12 mouse cellular contexts compared by ENCODE assay signal in the genomic region with DNA sequence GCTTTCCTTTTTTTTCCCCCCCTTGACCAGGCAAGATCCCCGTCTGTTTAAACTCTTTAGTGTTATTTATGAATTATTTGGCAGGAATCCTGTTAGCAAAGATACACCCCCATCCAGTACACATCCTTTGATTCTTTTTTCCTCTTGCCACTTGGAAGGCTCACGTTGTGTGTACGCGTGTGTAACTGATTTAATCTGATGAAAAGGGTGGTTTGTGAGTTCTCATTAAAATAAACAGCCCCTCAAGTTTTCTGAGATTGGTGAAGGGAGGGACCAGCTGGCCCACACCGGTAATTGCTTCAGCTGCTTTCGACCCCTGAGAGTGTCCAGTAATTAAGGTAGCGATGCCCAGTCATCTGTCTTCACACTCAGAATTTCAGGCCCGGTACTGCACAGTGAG.
DNase-seq lines count a peak whose midpoint lies in the region; ATAC-seq lines count a peak whose summit lies in the region.
"Had no signal": no experiment of that assay in that cellular context is flagged by ENCODE, and none has a peak within 500 bp of the region (broad histone marks: within the 10 kb centered on the region; RNA-seq: fewer than 3 reads in every experiment).

No protein-coding gene starts in this region.

- intact Hi-C loops in heart, postnatal 14 days (cut with DNase I): no loop called here

- no peak overlapping the region for H3K4me3 ChIP-seq in heart, embryonic 13.5 days
- no peak overlapping the region for H3K4me3 ChIP-seq in lung, embryonic 15.5 days
- H3K4me3 ChIP-seq in brown adipose tissue, adult 24 weeks (ENCODE audit: insufficient read depth, low read depth, low read length): no peak overlapping the region
- H3K4me3 ChIP-seq in limb, embryonic 10.5 days: no peak overlapping the region
- H3K4me3 ChIP-seq: limb, embryonic 13.5 days; myocyte had no signal

- H3K9me3 ChIP-seq in heart, embryonic 13.5 days: no peaks in the 10 kb centered on the region
- H3K9me3 ChIP-seq in lung, embryonic 15.5 days: no peaks in the 10 kb centered on the region
- H3K9me3 ChIP-seq in limb, embryonic 10.5 days (replicated peaks): no peaks in the 10 kb centered on the region
- H3K9me3 ChIP-seq: limb, embryonic 13.5 days had no signal

- 59% methylated on average over 8 of the region's 8 CpGs for WGBS in heart, embryonic 13.5 days
- 31% methylated on average over 8 of the region's 8 CpGs for WGBS in lung, embryonic 15.5 days
- 48% methylated on average over 8 of the region's 8 CpGs for WGBS in limb, embryonic 10.5 days

- no peaks in the 10 kb centered on the region for H3K36me3 ChIP-seq in heart, embryonic 13.5 days
- no peaks in the 10 kb centered on the region for H3K36me3 ChIP-seq in lung, embryonic 15.5 days
- H3K36me3 ChIP-seq in limb, embryonic 10.5 days: no peaks in the 10 kb centered on the region
- H3K36me3 ChIP-seq: limb, embryonic 13.5 days had no signal

- no peak overlapping the region for H3K27ac ChIP-seq in heart, embryonic 13.5 days (replicated peaks)
- no peak overlapping the region for H3K27ac ChIP-seq in lung, embryonic 15.5 days
- H3K27ac ChIP-seq in brown adipose tissue, adult 24 weeks (replicated peaks; ENCODE audit: low read depth, low read length): peak overlapping the region; percentile 88
- peak overlapping the region; percentile 57; the same call in 1 of the 2 replicates for H3K27ac ChIP-seq in limb, embryonic 10.5 days
- H3K27ac ChIP-seq: limb, embryonic 13.5 days; macrophage had no signal

- H3K27me3 ChIP-seq in heart, embryonic 13.5 days (replicated peaks): peaks cover 16% of the 10 kb centered on the region
- H3K27me3 ChIP-seq in lung, embryonic 15.5 days: no peaks in the 10 kb centered on the region
- no peaks in the 10 kb centered on the region for H3K27me3 ChIP-seq in limb, embryonic 10.5 days (ENCODE audit: low read depth, poor library complexity, severe bottlenecking)
- H3K27me3 ChIP-seq: limb, embryonic 13.5 days had no signal

- H3K4me1 ChIP-seq in heart, embryonic 13.5 days: peaks cover 27% of the 10 kb centered on the region
- peaks cover 13% of the 10 kb centered on the region for H3K4me1 ChIP-seq in lung, embryonic 15.5 days
- H3K4me1 ChIP-seq in brown adipose tissue, adult 24 weeks (ENCODE audit: control insufficient read depth, insufficient read depth, insufficient read length, low read length): peaks cover 11% of the 10 kb centered on the region
- H3K4me1 ChIP-seq in limb, embryonic 10.5 days: peaks cover 34% of the 10 kb centered on the region

- no peak for ATAC-seq in heart, embryonic 13.5 days (ENCODE audit: extremely low read depth, insufficient number of reproducible peaks, low FRiP score, low TSS enrichment)
- ATAC-seq in lung, embryonic 15.5 days (ENCODE audit: borderline replicate concordance, extremely low read depth, low FRiP score, low TSS enrichment): no peak

- H3K9ac ChIP-seq in heart, embryonic 13.5 days: no peak overlapping the region; the same call in 1 of the 2 replicates
- no peak overlapping the region for H3K9ac ChIP-seq in lung, embryonic 15.5 days
- H3K9ac ChIP-seq: limb, embryonic 13.5 days had no signal

- DNase-seq in heart, postnatal 14 days: no peak
- no peak for DNase-seq in lung, postnatal 10 days
- no peak for DNase-seq in limb, embryonic 10.5 days (ENCODE audit: low spot score)
- DNase-seq in spleen, postnatal 14 days (ENCODE audit: low spot score in 2 of 2): no peak
- DNase-seq: layer of hippocampus, postnatal 36 days; thymus, postnatal 25 days had no signal

- H3K4me2 ChIP-seq in heart, embryonic 13.5 days: peak overlapping the region; percentile 60
- H3K4me2 ChIP-seq in lung, embryonic 15.5 days: peak overlapping the region; percentile 40

Comparison
In these comparisons a context has a peak if more than half of its experiments do, and no peak if none do; other contexts are left out.
1. H3K27ac ChIP-seq: peak in brown adipose tissue, adult 24 weeks (single experiment) and limb, embryonic 10.5 days (single experiment); none in heart, embryonic 13.5 days (single experiment) and lung, embryonic 15.5 days (single experiment).